Mouse (Mus musculus) E14TG2a.4 (cell line): Measurements from ENCODE around the gene Abcc3.

ENCODE experiments used
- H3K27me3 ChIP-seq: 2 replicates; pipeline ENCODE4 v1.6.1; 2014; ENCODE audit warnings: low read length, control low read depth; ENCODE audit not compliant: insufficient read depth
- H3K36me3 ChIP-seq: 2 replicates; pipeline ENCODE4 v1.6.1; 2014; ENCODE audit warnings: low read length, control low read depth; ENCODE audit not compliant: insufficient read depth
- H3K4me1 ChIP-seq: replicated peaks from 2 replicates; pipeline ENCODE4 v1.6.1; 2014; ENCODE audit warnings: low read depth, low read length, control low read depth
- H3K4me3 ChIP-seq: replicated peaks from 2 replicates; pipeline ENCODE4 v1.5.1; 2014; ENCODE audit warnings: mild to moderate bottlenecking, low read length
- H3K9me3 ChIP-seq: 2 replicates; pipeline ENCODE4 v1.6.1; 2014; ENCODE audit warnings: low read length, control low read depth
- CTCF ChIP-seq: conservative IDR thresholded peaks from 2 replicates; pipeline ENCODE4 v1.5.1; 2014; ENCODE audit warnings: low read length
- NANOG ChIP-seq: IDR thresholded peaks from 2 replicates; pipeline ENCODE4 v1.6.1; 2014; ENCODE audit warnings: borderline replicate concordance, low read length, mixed read lengths
- POU5F1 ChIP-seq: IDR thresholded peaks from 2 replicates; pipeline ENCODE4 v1.6.1; 2014; ENCODE audit warnings: low read length, borderline replicate concordance

Gene Abcc3

GRCm38 (mm10) chr11:94424380-94424779 lies 31.6 kb upstream of the Abcc3 start:
- H3K27me3 ChIP-seq, result peaks cover 68% of the 10 kb centered on the region
- H3K9me3 ChIP-seq, result no peaks in the 10 kb centered on the region
- H3K4me3 ChIP-seq, result peak overlapping the region; percentile 63
- no peaks in the 10 kb centered on the region for H3K36me3 ChIP-seq
- no peak for TF ChIP-seq CTCF
- no peak for TF ChIP-seq POU5F1
- TF ChIP-seq NANOG, result no peak
- H3K4me1 ChIP-seq, result peaks cover 42% of the 10 kb centered on the region

- Histone ChIP-seq H3K36me3 (no peaks in the 10 kb centered on the region), H3K4me3 (peak overlapping the region; percentile 63), H3K9me3 (no peaks in the 10 kb centered on the region), H3K4me1 (peaks cover 38% of the 10 kb centered on the region), H3K27me3 (peaks cover 69% of the 10 kb centered on the region)
- TF ChIP-seq POU5F1 (no peak), CTCF (no peak), NANOG (no peak)
These were observed 31.1 kb upstream of the Abcc3 start for GRCm38 (mm10) chr11:94423855-94424254.

- Histone ChIP-seq H3K27me3 (peaks cover 68% of the 10 kb centered on the region), H3K36me3 (no peaks in the 10 kb centered on the region), H3K4me1 (peaks cover 28% of the 10 kb centered on the region), H3K9me3 (no peaks in the 10 kb centered on the region), H3K4me3 (no peak overlapping the region)
- TF ChIP-seq NANOG (no peak), POU5F1 (no peak), CTCF (no peak)
These were observed 28.2 kb upstream of the Abcc3 start for GRCm38 (mm10) chr11:94420991-94421390.

- TF ChIP-seq NANOG, result no peak
- TF ChIP-seq POU5F1, result no peak
- no peaks in the 10 kb centered on the region for H3K36me3 ChIP-seq
These were observed 27.5 kb upstream of the Abcc3 start for GRCm38 (mm10) chr11:94420325-94420724.

DNA sequence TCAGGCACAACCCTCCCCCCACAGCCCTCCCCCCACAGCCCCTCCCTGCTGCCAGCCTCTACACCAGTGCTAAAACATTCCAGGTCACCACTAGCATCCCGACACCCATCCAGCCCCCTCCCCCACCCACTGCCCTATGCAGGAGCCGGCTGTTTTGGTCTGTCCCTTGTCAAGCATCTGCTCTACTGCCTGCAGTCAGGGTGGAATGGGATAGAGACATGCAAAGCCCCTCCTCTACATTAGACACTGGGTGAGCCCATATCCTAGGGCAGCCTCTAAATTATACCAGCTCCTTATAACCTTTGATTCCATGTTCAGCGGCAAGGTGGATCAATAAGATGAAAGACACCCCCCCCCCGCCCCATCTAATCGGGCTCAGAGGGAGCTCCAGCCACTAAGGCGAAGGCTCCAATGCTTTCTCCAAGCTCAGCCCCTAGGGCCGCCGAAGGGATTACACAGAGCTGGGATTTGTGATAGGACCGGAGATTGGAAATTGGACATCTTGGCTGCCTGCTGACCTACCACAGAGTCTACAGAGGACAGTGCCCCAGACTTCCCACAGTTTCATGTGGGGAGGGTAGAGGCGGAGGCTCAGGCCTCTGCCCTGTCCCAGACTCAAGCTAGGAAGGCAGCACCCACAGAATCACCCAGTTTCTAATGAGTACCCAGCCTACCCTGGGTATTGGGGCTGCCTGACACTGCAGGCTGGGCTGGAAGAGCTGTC lies 26.4 kb upstream of the Abcc3 start:
- H3K9me3 ChIP-seq, result no peaks in the 10 kb centered on the region

More at GRCm38 (mm10) chr11:94420325-94420724, 27.5 kb upstream of the Abcc3 start:
- Histone ChIP-seq H3K4me3 (no peak overlapping the region), H3K4me1 (peaks cover 26% of the 10 kb centered on the region), H3K27me3 (peaks cover 68% of the 10 kb centered on the region), H3K9me3 (no peaks in the 10 kb centered on the region)

GRCm38 (mm10) chr11:94414042-94414441 lies 21.2 kb upstream of the Abcc3 start:
- no peaks in the 10 kb centered on the region for H3K36me3 ChIP-seq

More for the DNA sequence above, 26.4 kb upstream of the Abcc3 start:
- peaks cover 17% of the 10 kb centered on the region for H3K4me1 ChIP-seq
- no peak for TF ChIP-seq NANOG
- no peak for TF ChIP-seq CTCF
- no peak for TF ChIP-seq POU5F1
- peaks cover 73% of the 10 kb centered on the region for H3K27me3 ChIP-seq
- H3K36me3 ChIP-seq, result no peaks in the 10 kb centered on the region
- no peak overlapping the region for H3K4me3 ChIP-seq

GRCm38 (mm10) chr11:94413516-94413915 lies 20.7 kb upstream of the Abcc3 start:
- H3K9me3 ChIP-seq, result no peaks in the 10 kb centered on the region
- no peak for TF ChIP-seq NANOG
- no peak for TF ChIP-seq POU5F1
- no peak for TF ChIP-seq CTCF
- H3K4me1 ChIP-seq, result peaks cover 35% of the 10 kb centered on the region

More at GRCm38 (mm10) chr11:94414042-94414441, 21.2 kb upstream of the Abcc3 start:
- Histone ChIP-seq H3K27me3 (peaks cover 84% of the 10 kb centered on the region), H3K4me3 (no peak overlapping the region), H3K9me3 (no peaks in the 10 kb centered on the region), H3K4me1 (peaks cover 31% of the 10 kb centered on the region)
- TF ChIP-seq POU5F1 (no peak), CTCF (no peak), NANOG (no peak)

GRCm38 (mm10) chr11:94412998-94413469 lies 20.2 kb upstream of the Abcc3 start:
- TF ChIP-seq POU5F1, result no peak
- no peak for TF ChIP-seq CTCF
- TF ChIP-seq NANOG, result no peak
- H3K27me3 ChIP-seq, result peaks cover 83% of the 10 kb centered on the region
- H3K36me3 ChIP-seq, result no peaks in the 10 kb centered on the region
- no peak overlapping the region for H3K4me3 ChIP-seq
- H3K4me1 ChIP-seq, result peaks cover 36% of the 10 kb centered on the region
- no peaks in the 10 kb centered on the region for H3K9me3 ChIP-seq

More at GRCm38 (mm10) chr11:94413516-94413915, 20.7 kb upstream of the Abcc3 start:
- H3K27me3 ChIP-seq, result peaks cover 85% of the 10 kb centered on the region
- no peaks in the 10 kb centered on the region for H3K36me3 ChIP-seq
- no peak overlapping the region for H3K4me3 ChIP-seq
